Mouse (Mus musculus) kidney, adult 9 months (tissue): ENCODE data around the gene Dmkn.

Experiments used
- DNase-seq: peaks from one replicate; pipeline ENCODE4 v3.0.0; 2022

The Dmkn gene

DNA sequence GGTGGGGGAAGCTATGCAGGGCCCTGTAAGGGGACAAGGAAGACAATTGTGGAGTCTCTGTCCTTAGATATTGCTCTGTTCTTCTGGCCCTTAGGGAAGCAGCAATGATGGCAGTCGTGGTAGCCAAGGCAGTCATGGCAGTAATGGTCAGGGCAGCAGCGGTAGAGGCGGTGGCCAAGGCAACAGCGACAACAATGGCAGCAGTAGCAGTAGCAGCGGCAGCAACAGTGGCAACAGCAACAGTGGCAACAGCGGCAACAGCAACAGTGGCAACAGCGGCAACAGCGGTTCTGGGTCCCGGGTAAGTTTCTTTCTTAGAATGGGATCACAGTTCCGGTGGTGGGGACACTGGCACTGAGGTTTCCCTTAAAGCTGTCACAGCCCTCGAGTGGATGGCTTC, 1.6 kb downstream of the Dmkn start:
- no peak for DNase-seq

DNA sequence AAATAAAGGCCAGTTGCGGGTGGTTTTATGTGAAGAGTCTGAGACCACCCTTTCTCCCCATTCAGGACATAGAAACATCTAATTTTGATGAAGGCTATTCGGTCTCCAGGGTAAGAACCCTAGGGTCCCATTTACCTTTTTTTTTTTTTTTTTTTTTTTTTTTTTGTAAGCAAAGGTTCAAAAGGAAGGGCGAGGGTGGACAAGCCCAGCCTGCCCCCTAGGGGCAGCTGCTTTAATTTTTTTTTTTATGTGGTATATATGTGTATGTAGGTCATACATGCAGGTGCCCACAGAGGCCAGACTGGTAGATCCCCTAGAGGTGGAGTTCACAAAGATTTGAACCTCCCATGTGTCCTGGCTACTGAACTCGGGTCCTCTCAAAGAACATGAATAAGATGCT, 2.9 kb downstream of the Dmkn start:
- no peak for DNase-seq

DNA sequence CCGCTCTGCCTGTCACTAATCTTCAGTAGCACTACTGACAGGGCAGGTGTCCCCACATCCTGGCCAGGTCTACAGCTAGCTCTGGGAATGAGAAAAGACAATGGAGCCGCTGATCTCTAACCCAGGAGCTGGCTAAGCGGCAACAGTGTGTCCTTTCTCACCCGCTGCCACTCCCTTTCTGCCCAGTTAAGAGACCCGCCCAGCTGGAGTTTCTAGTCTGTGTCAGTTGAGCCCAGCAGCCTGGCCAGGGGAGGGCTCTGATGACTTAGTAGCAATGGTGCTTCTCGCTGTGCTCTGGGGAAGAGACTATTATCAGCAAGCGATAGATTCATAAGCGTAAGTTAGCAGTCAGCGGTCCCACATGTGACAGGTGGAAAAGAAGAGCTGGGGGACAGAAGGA, 5.7 kb downstream of the Dmkn start:
- DNase-seq = no peak

DNA sequence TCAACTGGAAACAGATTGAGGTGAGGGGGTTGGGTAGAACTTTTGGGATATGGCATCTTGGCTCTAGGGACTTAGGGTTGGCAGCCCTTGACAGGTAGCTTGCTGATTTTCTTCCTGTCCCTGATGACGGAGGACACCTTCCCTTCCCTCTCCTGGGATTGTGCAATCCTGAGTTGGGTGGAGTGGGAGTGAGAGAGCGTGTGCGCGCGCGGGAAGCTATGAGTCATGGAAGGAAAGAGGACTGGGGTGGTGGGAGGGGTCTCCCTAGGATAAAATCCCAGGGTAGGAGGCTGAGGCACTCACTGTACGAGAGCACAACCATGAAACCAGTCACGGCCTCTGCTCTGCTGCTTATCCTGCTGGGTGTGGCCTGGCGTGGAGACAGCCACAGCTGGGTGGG, 12.5 kb downstream of the Dmkn start:
- no peak for DNase-seq

DNA sequence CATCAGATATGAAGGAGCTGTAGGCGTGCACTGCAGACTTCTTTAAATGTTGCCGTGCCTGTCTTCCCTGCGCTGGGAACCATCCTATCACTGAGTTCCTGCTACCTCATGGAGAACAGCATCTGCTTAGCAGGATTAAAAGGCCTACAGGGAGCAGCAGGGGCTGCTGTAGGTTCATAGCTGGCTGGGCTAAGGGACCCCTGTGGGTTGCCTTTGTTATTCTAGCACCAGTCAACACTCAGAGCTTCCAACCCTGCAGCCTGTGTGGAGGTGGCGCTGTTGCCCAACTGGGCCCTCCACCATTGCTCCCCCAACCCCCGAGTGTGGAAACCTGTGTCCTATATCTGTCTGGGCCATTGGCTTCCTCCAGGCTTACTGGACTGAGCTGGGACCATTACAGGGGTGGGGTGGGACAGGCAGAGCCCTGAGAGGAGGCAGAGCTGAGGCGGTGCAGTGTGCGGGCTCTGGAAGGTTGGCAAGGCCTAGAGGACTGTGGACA, 13.6 kb downstream of the Dmkn start:
- no peak for DNase-seq

DNA sequence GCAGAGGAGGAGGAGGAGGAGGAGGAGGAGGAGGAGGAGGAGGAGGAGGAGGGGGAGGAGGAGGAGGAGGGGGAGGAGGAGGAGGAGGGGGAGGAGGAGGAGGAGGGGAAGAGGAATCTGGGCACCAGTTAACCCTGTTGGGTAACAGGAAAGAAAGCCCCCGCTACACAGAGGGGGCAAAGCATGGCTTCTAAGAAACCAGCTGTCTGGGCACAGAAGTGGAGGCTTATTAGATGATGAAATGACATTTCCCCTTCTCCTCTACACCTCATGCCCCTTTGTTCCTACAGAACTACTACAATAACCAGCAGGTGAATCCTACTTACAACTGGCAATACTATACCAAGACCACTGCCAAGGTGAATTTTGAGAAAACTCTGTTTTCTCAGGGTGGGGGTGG, 14.4 kb downstream of the Dmkn start:
- no peak for DNase-seq

DNA sequence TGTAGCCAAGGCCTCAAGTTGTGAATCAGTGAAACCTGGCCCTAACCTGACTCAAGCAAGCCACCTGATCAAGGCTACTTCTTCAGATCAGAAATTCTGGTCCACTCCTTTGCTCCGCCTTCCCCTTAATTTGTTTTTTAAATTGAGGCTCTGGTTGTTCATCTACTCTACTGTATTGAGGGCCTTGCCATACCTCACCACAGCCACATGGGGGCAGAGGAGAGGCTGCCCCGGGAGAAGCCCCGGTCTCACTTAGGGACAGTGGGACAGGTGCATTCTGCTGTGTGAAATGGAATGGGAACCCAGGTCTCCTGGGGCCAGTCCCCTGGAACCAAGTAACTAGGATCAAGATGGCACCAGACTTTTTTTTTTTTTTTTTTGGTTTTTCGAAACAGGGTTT, 18.2 kb downstream of the Dmkn start:
- no peak for DNase-seq

DNA sequence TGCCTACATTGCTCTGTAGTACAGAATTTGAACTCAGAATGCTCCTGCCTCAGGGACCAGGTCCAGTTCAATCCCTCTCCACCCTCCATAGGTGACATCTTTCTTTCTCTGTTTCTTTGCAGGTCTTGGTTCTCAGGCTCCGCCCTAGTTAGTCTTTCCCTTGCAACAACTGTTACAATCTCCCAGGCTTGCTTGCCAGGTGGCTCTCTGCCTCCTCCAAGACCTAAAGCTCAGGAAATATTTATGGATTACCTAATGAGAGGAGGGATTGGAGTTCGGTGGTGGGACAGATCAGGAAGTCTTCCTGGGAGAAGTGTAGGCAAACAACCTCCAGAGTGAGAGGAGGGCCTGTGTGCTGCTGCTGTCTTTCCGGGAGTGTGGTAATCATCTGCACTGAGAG, 19.1 kb downstream of the Dmkn start:
- DNase-seq = no peak

DNA sequence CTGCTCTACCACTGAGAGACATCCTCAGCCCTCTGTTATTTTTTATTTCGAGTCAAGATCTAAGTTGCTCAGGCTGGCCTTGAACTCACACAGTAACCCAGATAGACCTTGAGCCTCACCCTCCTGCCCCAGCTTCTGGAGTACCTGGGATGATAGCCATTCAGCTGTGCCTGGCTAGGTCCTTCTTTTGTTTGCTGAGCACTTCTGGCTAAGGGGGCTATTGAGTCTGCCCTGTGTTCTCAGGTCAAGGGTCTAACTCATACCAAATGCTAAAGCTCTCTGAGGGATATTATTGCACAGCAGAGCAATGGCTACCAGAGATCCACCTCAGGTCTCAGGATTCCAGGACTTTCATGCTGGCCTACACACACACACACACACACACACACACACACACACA, 21.6 kb downstream of the Dmkn start:
- DNase-seq = no peak

DNA sequence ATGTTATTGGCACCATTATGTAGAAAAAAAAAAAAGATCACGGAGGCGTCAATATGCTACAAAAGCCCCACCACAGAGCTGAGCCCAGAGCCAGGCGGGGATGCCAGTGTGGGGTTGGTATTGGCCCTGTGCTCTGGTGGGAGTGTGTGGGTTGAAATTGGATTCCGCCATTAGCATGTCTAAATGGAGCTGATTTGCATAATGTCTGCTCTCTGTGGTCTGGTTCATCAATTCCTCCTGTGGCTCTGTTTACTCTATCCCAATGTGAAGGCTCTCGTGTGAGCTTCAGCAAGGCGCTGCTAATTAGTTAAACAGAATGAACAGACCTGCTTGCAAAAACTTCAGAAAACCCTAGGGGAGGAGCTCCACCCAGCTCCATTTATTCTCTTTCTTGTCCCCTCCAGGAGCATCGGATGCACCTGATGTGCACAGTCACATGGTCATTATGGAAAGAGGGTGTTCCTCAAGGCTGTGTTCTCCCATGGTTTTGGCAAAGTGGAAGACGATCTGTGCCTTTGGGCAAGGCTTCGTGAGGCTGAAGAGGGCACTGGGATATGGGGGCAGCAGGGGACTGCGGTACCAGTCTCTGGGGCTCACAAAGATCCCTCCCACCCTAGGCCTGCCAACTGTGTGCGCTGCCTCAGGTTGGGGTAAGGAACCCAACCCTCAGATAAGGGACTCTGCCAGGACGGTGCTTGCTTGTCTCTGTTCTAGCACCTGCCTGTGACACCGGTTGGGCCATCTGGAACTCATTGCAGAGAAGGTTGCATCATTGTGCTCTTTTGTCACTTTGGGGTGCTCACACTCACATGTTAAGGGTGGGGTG, 22.4 kb downstream of the Dmkn start:
- no peak for DNase-seq

DNA sequence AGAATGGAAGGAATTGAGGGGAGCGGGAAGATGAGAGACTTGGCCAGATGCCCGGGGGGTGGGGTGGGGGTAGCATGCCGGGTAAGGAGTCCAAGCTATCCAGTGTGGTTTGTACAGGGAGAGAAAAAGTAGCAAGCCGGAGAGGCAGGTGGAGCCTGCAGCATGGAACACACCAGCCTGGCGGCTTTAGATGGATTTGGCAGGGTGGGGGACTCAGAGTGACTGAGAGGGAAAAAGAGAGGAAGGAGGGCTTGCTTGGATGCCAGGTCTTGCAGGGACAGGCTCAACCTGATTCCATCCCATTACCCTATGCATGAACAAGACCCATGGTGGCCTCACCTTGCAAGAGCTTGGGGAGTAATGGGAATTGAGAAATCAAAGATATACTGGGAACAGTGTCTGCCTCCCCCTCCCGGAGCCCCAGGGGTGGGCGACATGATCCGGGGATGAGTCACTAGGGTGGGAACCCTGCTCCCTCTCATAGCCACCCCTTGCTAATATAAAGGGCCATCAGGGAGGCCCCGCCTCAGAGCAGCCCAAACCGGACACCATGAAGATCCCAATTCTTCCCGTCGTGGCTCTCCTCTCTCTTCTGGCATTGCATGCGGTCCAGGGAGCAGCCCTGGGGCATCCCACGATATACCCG, 23.9 kb downstream of the Dmkn start, which contains the start of gene Krtdap:
Gene Krtdap, plus strand, starts transcription at position 520 of the 646 bp plus-strand sequence.
- no peak for DNase-seq

DNA sequence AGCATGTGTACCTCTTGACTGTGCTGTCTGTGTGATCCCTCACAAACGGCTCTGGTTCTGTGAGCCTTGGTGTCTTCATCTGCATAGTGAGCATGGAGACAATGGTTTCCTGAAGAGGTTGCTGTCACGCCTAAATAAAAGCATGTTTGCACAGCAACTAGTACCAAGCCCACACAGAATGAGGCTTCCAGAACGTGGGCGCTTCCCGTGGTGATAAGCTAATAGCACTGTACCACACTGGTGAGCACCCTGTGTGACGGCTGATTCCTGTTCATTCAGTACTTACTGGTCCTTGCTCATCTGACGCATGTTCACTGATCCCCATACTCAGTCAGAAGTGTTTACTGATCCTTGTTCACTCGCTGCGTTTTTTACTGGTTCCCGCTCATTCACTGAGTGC, 26.6 kb downstream of the Dmkn start:
- no peak for DNase-seq

DNA sequence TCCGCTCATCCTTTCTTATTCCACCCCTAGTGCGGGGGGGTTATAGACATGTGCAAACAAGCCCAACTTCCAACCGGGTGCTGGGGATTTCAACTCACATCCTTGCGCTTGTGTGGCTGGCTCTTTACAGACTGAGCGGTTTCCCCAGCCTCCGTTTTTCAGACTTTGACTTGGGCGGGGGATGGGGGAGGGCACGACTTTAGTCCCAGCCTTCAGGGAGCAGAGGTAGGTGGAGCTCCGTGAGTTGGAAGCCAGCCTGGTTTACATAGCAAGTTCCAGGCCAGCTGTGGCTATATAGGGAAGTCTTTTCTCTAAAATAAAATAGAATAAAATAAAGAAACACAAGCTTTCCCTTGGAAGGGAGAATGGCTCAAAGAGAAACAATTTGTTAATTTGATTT, 28.4 kb downstream of the Dmkn start:
- DNase-seq = peak; percentile 5

DNA sequence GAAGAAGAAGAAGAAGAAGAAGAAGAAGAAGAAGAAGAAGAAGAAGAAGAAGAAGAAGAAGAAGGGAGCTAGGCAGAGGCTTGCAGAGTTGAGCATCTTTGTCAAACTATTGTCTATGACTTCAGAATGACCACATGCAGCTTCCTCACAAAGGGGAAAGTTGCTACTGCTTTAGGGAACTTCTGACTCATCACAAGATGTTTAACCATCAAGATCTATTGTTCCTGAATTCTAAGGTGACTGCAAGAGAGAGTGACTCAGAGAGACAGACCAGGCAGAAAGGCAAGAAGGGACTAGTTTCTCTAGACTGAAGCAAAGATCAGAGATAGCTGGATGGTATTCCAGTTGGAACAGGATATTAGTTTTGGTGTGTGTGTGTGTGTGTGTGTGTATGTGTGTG, 31.4 kb downstream of the Dmkn start:
- DNase-seq = no peak

DNA sequence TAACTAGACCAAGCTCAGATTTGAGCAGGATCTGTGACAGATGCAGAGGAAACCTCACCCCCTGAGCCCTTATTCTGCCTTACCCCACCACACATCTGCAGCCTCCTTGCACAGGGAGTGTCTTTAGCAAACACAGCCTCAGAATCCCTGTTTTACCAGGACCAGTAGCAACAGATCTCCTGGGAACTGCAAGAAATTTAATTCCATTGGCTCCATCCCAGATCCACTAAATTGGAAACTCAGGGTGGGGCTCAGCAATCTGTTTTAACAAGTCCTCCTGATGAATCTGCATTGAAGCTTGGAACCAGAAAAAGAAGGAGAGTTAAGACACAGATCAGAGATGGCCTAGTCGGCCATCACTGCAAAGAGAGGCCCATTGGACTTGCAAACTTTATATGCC, 33.2 kb downstream of the Dmkn start:
- no peak for DNase-seq

DNA sequence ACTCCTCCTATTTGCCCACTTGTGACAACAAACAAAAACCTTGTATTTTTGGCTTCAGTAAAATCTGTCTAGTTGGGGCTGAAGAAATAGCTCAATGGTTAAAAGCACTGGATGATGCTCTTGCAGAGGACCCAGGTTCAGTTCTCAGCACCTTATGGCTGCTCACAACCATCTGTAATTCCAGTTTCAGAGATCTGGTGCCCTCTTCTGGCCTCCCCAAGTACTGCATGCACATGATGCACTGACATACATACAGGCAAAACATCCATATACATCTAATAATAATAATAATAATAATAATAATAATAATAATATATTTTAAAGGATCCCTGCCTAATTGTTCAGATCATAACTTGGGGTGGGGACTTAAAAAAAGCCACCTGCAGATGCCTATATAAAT, 37.1 kb downstream of the Dmkn start:
- no peak for DNase-seq

DNA sequence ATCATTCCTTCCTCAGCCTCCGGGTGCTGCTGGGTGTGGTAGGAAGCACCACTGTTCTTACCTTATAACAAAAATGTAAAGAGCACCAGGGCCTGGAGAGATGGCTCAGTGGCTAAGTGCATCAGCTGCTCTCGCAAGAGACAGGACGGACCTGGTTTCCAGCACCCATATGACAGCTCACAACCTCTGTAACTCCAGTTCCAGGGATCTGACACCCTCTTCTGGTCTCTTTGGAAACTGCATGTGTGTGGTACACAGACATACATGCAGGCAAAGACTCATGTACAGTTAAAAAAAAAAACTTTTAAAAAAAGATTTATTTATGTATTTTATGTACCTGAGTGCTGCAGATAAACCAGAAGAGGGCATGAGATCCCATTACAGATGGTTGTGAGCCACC, 39.7 kb downstream of the Dmkn start:
- no peak for DNase-seq

DNA sequence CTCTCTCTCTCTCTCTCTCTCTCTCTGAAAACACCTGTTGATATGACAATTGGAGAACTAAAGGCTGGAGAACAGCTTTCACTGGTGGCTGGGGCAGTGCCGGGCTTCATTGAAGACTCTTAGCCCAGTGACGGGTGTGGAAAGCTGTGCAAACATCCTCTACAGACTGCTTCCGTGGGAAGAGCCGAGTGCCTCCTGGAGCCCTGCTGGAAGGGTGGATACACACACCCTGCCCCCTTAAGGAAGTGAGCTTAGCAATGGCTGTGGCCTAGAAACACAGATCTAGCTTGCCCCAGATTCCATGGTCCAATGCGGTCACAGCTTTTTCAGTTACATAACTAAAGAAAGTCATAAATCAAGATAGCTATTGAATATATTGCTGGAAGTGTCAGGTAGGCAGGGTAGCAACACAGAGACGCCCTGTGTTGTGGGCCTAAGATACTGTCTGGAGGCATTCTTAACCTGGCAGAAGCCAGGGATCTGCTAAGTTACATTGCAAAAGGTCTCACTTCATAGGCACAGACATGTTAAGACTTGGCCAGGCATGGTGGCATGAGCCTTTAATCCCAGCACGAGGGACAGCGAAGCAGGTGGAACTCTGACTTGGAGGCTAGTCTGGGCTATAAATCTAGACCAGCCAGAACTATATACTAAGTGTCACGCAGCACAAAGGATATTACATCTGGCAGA, 40.6 kb downstream of the Dmkn start:
- DNase-seq = no peak

DNA sequence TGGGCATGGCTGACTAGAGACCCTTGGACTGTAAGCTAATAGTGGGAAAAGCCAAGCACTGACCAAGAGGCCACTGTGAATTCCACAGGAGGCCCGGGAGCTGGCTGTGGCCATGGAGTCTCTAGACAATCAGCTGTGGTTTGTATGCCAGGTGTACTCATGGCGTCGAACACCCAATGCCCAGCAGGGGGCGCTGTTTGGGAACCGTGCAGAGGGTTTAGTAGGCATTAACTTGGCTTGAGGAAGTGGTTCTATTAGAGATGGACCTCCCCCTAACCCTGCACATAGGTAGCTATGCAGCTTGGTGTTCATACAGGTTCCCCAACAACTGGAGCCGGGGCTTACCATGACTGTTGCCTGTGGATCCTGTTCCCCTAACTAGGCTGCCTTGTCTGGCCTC, 42.4 kb downstream of the Dmkn start:
- peak; percentile 32 for DNase-seq

DNA sequence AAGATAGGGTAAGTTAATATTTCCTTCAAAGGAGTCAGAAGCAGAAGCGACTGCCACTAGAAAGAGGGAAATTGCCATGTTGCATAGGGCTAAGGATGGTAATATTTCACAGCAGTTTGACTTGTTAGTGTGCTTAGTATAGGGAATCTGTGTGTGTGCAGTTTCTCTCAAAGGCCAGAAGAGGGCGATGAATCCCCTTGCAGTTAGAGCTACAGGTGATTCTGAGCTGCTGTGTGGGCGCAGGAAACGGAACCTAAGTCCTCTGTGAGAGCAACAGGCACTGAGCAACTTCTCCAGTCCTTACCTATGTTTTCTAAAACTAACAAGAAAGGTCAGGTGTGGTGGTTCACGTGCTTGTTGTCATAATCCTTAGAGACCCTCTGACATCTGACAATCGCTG, 46.8 kb downstream of the Dmkn start:
- no peak for DNase-seq

DNA sequence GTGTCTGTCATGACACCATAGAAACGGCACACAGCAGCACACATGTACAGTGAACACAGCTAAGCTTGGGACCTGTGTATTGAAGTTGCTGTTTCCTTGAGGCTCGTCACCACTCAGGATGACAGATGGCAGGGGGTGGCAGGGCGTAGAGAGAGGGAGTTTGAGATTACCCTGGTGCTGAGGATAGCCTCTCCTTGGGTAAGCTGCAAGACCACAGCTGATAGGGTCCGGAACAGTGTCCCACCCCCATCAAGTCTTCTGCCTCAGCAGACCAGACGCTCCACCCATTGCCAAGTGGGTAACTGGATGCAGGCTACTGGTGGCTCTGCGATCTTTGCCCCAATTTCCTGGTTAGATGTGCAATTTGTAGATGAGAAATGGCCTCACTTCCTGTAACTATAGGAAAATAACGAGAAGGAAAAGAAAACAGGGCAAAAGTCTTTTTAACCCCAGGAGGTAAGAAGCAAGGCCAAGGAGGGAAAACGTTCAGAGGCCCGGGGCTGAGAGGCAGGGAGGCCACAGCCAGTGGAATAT, 48.3 kb downstream of the Dmkn start:
- DNase-seq = no peak

DNA sequence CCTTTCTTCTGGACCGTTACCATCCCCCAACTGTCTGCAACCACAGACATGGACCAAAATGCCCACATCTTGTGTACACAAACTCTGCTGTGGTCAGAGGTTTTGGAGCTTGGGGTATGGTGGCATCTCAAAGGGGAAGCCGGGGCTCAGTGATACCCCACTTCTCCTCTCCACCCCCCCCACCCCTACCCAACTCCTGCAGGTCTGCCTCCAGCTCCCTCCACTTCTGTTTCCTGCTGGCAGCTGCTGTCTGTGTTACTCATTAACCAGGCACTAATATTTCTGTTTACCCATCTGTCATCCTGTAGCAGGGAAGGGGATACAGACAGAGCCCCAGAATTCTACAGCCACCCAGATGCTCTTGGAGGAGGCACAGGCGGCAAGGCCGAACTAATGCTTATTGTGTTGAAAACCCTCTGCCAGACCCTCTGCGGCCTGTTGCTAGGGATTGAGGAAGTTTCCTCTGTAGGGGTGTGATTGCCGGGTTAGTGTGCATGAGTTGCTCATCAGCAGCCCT, 48.8 kb downstream of the Dmkn start:
- DNase-seq = peak; percentile 39

DNA sequence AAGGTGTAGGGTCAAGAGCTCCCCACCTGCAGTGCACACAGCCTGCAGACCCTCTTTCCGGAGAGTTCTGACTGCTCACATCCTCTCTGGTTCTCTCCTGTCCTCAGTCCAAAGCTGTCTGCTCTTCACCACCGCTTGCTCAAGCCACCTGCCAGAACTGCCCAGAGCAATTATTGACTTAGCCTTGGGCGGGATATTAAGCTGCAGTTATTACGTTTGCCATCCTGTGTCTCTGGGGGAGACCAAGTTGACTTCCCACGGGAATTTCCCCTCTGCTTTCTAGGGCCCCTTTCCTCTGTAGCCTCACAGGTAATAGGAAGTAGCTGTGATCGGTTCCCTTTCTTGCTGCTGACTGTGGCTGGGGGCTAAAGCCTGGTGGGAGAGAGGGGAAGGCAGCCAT, 56.6 kb downstream of the Dmkn start:
- no peak for DNase-seq
